Mouse (Mus musculus) MEL-GATA-1-ER (cell line): Measurements from ENCODE around the gene Heatr9.
"Not testable (repeated sequence)": the region's sequence is repeated elsewhere in the genome, so short reads cannot be mapped to it uniquely, and the experiment has no call there.

Source experiments
- DNase-seq: peaks from one replicate; pipeline ENCODE4 v3.0.0-alpha.2; 2012; ENCODE audit warnings: low read depth; ENCODE audit errors: extremely low read depth

Gene Heatr9

DNA sequence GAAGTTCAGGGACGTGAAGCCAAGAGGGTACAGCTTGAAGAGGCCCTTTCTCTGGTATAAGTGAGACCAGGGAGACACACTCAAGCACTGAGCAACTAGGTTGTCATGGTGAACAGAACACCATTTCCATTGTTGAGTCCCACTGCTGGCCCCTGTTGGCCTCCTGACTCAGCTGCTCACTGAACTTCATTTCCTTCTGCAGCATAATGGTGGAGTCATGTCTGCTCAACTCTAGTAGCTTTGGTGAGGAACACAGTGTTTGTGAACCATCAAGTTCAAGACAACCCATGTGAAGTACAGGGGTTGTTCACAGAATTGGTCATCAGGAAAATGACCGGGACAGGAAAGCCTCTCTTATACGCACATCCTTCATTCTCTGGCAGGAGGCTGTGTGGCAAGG lies at the start of gene Heatr9:
Gene Heatr9, minus strand, starts transcription at position 101 of the 400 bp plus-strand sequence.
- no peak for DNase-seq

DNA sequence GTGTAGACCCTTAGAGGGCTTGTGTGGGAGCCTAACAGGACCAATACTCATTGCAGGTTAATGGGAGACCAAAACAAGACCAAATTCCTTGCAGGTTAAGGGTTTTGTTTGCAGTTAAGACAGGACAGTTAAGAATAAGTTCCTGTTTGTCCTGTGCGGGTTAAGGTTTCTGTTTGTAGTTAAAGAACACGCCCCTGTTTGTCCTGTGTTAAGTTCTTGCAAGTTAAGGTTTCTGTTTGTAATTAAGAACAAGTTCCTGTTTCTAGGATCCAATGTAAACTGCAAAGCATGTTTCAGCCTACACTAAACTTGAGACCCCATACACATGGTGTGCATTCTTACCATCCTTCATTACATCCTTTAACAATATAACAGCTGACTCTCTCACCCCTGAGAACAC lies 48.2 kb upstream of the Heatr9 start:
- DNase-seq = no peak

DNA sequence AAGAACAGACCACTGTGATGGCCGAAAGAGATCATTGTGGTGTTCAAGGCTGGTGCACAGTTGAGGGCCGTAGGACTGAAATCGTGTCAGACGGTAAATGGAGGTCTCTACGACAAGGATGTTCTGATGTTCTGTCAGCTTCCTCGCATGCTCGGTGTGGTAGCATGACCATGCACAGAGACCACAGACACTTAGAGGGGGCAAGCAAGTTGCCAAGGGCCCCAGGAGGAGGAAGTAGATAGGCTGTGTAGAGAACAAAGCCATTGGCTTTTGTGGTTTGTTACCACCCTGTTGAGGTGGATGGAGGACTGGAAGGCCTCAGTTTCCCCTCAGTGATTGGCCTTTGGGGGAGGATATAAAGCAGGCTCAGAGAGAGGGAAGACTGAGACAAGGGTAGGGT lies 47.3 kb upstream of the Heatr9 start:
- peak; percentile 66 for DNase-seq

DNA sequence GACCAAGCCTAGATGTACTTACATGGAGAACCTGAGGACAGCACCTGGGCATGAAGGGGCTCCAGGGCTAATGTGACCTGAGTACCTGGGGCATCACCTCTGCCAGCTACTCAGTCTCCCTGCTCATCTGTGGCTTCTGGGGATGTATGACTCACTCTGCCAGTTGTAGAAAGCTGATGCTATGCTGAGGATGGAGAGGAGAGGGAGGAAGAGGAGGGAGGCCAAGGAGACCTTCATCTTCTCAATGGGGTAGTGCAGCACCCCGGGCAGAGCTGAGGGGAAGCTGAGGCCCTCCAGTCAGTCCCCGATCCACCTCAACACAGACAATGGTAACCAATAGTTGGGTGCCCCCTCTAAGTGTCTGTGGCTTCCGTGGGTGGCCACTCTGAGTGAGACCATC lies 46.8 kb upstream of the Heatr9 start:
- DNase-seq = no peak

DNA sequence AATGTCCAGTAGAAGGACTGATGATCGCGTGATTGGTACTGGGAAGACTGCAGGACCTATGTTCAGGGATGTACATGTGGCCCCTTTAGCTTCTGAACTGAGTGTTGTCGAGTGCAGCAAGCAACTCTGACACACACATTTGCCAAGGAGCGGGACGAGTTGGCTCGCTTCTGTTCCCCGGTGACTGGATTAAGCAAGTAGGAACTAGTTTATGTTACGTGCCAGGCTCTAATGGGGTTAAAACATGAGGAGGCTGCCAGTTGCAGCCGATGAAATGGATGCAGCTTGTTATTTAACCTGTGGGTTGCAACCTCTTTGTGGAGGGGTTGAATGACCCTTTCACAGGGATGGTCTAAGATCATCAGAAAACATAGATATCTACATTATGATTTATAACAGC lies 46.1 kb upstream of the Heatr9 start:
- DNase-seq = no peak

DNA sequence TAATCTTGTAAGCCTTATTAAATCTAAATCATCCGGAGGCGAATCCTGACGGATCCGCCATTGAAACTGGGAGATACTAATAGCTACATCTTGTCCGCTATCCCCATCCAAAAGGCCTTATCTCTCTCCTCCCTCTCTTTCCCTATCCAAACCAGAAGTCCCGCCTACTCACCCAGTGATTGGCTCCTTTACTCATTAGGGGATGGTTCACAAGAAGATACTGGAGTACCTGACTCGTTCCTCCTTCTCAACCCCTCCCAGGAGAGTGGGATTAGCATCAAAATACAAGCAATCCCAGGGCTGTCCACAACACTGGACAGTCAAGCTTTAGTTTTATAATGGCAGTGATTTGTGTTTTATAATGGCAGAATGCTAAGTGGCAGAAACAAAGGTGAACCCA lies 45.3 kb upstream of the Heatr9 start:
- no peak for DNase-seq

DNA sequence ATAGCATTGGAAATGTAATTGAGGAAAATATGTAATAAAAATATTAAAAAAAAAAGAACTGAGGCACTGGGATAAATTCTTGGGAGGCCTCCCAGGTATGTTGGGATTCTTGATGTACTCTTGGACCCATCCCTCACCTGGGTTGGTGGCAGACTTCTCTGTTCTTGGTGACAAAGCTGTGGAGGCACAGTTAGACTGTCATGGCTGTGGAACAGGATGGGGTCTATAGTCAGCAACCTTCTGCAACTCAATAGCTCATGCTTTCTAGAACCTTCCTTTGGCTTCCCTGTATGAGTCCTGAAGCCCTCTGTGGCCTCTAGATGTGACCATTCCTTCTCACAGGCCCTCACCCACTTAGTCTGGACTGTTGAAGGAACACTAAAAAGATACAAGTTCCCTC lies 44.6 kb upstream of the Heatr9 start:
- DNase-seq = no peak

DNA sequence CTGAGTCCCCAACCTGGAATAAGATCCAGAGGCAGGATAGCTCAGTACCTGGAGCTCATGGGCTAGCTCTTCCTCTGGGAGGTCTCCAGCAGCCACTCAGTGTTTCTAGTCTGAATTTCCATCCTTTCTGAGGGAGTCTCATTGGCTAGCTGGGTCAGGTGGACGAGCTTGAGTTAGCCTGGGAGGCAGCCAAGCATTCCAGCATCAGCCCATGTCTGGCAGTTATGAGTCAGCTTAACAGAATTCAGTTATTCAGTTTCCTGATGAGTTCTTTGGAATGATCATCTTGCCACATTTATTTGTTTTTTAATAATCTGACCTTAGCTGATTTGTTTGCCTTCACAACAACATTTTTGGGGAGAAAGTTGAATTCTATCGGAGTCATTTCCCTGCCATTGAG lies 41.8 kb upstream of the Heatr9 start:
- DNase-seq = no peak

DNA sequence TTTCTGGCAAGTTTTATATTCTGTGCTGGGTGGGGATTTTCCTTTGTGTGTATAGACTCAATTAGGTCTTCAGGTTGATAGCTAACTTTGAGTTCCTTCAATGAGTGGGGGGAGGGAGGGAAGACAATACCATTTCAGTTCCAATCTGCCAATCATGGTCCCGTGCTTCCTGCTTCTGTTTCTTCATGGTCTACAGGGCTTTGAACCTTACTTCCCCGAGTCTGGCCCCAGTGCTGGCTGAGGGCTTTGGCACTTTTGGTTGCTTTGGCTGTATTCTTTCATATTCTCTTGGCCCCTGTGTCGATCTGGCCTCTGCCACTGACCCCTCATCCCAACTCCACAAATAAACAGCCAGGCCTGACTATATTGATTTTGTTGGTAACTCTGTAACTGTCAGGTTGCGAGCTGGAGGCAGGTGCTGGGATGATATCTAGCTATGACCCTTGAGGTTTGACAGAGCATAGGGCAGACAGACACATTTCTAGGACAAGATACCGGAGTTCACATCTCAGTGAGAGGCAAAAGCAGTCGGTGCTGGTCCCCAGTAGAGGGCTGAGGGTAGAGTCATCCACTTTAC lies 40.4 kb upstream of the Heatr9 start:
- no peak for DNase-seq

DNA sequence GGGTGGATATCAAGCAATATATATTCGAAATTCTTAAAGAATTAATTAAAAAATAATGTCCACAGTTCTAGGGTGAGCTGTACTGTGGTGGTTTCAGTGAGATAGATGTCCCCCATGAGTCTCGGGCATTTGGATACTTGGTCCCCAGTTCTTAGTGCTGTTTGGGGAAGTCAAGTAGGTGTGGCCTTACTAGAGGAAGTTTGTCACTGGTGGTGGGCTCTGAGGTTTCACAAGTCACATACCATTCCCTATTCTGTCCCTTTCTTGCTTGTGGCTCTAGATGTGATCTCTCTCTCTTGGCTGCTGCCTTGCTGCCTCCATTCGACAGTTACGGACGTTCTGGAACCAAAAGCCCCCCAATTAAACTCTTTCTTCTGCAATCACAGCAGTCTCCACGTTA lies 38.4 kb upstream of the Heatr9 start:
- no peak for DNase-seq

DNA sequence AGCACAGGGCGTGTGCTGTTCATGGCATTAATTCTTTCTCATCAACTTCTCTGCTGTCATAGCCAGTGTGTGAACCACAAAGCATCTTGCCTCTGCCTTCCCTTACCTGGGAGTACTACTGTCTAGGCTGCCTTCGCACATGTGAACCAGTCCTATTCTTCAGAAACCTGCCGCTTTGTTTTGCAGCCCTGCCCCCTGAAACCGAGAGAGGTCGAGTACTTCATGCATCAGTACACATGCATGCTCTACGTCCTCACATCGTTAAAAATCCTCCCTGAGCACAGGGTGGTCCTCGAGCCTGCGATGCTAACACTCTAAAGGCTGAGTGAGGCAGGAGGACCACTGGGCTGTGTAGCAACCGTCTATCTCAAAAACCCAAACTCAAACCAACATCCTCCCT lies 35.1 kb upstream of the Heatr9 start:
- DNase-seq = no peak

DNA sequence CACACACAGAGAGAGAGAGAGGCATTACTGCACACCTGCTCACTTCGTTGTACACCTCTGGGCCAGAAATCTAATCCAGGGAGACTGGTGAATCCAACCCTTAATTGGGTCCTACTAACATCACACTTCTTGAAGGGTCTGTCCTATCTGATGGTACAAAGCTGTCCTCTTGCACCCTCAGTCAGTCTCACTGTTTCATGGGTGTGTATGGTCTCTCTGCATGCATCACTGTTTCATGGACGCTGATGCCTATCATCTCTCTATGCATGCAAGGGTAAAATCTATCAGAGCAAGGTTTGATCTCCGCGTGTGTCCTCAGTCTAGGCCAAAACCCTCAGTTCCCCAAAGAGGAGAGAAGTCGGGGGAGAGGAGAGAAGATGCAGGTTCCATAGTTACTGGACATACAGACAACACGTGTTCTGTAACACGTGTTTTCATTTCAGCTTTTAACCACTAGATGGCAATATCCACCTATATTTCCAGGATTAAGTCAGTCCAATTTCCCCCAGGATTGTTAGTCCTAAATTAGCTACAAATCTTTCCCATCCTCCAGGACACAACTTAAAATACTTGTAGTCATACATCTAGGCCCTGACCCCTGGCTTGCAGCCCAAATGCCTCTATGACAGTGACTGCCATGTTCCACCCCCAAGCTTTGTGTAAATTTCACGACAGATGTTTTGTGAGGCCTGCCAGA lies 34.3 kb upstream of the Heatr9 start:
- no peak for DNase-seq

DNA sequence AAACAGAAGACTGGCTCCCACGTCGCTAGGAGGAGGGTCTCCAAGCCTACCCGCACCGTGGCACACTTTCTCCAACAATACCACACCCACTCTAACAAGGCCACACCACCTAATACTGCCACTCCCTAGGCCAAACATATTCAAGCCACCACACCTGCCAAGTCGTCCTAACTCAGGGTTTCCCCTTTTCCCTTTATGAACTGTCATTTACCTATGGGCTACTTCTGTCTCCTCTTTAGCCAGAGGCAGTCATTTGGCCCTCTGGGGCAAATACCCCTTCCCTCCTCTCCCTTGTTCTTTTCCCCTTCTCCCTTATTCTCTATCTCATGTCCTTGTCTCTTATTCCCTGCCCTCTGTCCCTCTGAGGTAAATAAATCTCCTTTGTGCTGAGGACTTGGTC lies 29.7 kb upstream of the Heatr9 start:
- no peak for DNase-seq

DNA sequence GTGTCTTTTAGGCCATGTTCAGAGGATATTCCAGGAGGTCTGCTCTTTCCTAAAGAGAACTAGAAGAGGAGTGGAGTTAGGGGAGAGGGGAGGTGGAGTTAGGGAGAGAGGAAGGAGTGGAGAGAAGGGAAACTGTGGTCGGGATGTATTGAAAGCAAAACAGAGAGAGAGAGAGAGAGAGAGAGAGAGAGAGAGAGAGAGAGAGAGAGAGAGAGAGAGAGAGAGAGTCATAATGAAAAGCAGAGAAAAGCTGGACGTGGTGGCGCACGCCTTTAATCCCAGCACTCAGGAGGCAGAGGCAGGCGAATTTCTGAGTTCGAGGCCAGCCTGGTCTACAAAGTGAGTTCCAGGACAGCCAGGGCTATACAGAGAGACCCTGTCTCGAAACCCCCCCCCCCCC lies 29.1 kb upstream of the Heatr9 start:
- DNase-seq = not testable (repeated sequence)

DNA sequence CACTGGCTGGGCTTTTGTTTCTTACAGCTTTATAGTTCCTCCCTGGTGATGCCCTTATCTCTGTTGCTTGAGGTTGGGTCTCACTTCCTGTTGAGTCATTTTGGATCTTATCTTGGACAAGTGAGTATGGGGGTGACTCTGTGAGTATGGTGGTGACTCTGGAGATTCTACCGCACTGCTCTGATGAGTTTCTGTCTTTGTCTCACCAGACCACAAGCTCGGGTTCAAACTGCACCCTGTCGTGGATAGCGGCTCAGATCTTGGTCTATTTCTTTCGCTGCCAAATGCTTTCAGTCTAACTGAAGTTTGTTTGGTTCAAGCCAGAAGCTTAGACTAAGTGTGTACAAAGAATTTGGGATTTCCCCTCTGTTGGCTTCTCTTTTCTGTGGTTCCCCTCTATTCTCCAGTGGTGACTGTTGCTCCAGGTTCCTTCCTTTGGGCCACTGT lies 28.2 kb upstream of the Heatr9 start:
- DNase-seq = no peak

DNA sequence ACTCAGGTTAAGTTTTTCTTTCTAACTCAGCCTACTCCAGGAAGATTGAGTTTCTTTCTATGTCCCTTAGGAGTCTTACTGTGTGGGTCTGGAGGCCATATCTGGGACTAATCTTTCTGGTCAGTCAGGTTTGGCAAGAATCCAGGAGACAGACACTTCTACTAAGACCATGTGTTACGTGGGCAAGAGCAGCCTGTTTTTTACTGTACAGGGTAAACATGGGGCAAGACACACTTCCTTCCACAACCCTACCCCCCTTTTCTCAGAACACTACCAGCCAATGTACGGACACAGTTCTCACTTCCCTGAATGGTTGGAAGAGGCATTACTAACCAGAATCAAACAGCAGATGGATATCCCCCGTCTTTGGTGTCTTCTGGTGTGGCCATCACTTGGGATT lies 22.2 kb upstream of the Heatr9 start:
- no peak for DNase-seq

DNA sequence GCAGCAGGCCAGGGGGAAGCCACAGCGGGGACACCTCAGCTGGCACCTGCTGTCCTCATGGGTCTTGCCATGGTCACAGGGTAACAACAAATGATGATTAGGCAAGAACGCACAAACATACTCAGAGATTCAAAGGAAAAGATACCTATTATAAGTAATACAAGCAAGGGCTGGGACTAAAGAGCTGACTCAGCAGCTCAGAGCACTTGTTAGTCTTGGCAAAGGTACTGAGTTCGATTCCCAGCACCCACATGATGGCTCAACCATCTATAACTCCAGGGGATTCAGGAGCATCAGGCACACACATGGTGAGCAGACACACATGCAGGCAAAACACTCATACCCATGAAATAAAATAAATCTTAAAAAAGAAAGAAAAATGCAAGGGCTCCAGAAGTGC lies 19.4 kb upstream of the Heatr9 start:
- no peak for DNase-seq

DNA sequence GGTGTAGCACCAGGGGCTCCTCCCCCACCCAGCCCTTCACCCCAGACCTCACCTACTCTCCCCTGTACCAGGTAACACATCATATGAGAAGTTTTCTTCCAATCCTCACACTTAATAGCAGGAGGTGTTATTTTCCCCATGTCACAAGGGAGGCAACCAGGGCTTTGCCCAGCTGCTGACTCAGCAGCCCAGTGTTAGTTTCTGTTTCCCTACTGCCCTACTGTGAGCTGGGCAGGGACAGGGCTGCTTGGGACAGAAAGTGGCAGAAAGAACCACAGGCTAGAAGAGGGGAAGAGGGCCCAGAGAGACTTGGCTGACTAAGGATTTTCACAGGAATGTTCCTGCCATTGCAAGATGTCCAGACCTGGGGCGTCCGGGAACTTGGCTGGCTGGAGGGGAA lies 19.0 kb upstream of the Heatr9 start:
- DNase-seq = no peak

DNA sequence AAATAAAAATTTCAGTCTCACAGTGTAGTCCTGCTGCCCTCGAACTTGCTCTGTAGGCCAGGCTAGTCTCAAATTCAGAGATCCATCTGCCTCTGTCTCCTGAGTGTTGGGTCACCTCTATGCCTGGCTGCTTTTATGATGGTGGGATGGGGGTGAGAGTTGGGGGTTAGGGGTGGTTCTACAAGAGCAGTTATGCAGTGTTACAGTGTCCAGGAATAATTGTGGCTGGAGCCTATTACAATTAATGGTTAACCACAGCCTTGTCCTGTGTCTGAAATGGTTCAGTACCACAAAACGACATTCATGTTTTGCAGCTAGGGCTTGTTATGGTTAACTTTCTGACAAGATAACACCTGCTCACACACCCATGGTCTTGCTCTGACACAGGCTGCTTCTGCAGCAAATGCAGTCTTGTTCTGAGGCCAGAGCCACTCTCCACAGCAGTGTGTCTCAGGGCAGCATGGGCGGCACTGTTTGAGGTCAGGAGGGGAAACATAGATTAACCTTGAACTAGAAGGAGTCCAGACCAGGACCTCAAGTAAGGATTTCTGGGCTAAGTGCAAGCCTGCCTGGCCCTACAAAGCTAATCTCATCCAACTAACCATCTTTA lies 16.8 kb upstream of the Heatr9 start:
- no peak for DNase-seq

DNA sequence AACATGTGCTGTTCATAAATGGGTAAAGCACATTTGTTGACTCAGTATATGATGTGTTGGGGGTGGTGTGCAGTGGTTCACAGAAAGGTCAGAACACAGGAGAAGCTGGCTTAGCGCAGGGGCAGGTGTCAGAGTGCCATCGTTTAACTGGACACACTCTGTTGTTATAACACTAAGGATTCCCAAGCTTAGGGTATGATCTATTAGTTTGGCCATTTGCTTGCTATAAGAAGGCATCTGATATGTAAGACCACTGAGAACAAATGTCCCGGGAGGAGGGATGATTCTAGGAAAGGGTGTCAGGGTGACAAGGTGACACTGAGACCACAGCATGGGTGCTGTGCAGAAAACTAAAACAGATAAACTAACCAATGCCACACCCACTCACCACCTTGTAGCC lies 14.9 kb upstream of the Heatr9 start:
- DNase-seq = no peak

DNA sequence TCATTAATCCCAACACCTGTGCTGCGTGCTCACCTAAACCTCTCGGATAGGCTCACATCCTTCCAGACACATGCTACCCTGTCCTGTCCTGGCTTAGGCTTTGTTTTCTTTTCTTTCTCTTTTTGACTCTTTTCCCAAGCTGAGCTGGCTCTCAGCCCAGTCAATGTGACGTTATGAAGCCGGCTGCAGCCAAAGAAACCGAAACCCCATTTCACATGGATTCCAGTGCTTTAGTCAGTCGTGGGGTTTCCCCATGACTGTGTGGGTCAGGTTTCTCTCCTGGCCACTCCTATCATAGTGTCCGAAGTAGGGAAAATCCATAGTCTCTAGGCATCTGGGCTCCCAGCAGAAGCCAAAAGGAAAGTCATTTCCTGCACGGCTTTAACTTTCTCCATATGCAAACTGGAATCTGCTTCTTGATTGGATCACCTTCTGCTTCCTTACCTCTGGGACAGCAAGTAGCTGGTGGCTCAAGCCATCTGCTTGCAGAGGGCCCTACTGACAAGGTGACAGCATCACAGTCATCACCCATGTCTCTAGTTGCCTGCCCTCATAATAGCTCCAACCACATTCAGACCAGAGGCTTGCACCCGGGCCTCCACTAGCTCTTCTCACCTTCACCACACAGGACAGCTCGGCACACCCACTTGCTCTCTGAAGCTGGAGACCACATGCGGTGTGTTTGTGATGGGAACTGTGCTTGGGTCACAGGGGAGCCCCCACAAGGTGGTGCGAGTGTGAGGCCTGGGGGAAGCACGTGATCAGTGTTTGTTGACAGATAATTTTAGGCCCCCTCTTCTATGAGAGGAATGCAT lies 12.8 kb upstream of the Heatr9 start:
- DNase-seq = no peak

DNA sequence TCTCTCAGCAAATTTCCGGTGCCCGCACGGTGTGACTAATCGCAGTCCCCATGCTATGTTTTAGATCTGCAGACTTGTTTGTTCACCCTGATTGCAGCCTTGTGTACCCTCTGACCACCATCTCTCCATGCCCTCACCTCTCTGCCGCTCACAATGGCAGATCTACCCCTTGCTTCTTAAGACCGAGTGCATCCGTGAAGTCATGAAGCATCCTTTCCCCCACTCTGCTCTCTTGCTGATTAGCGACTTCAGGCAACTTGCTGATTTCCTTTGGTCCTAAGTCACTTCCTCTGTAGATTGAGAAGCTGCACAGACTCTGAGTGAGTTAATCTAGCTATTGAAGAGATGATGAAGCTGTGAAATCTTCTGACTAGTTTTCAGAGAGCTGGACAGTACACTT lies 12.2 kb upstream of the Heatr9 start:
- DNase-seq = no peak
